Mouse (Mus musculus): ENCODE measurements around the gene Stk32b. TPM values are rescaled to one million over a fixed set of nuclear protein-coding genes. Genes with fewer than 3 reads are reported as not detected.

The Stk32b gene
- total RNA-seq (2021): 1 to 10 TPM in 1 of 2 experiments, under 1 TPM in 1; 0.54 to 1.2 TPM
- long read RNA-seq, experiment 1: 0 reads
- long read RNA-seq, experiment 2: 0 reads

GRCm38 (mm10) chr5:37716505-37717372 is at the start of gene Stk32b:
Stk32b (minus strand) TSS chr5:37717171.
- DNase-seq: no peak

GRCm38 (mm10) chr5:37765851-37766250 is 48.9 kb upstream of the Stk32b start:
- no peak for DNase-seq

GRCm38 (mm10) chr5:37762046-37762445 is 45.1 kb upstream of the Stk32b start:
- DNase-seq: no peak

GRCm38 (mm10) chr5:37753366-37753765 is 36.4 kb upstream of the Stk32b start:
- peak; percentile 83 for DNase-seq

GRCm38 (mm10) chr5:37752027-37752967 is 35.3 kb upstream of the Stk32b start:
- DNase-seq: peak; percentile 82

- no peak for DNase-seq
Observed at GRCm38 (mm10) chr5:37743889-37744707, 27.1 kb upstream of the Stk32b start.

- no peak for DNase-seq
Observed at GRCm38 (mm10) chr5:37736213-37736612, 19.2 kb upstream of the Stk32b start.

GRCm38 (mm10) chr5:37735224-37735623 is 18.3 kb upstream of the Stk32b start, which contains the start of gene Cytl1:
Cytl1 (plus strand) TSS chr5:37735519.
- no peak for DNase-seq

- no peak for DNase-seq
Observed at GRCm38 (mm10) chr5:37730781-37731180, 13.8 kb upstream of the Stk32b start.

- no peak for DNase-seq
Observed at GRCm38 (mm10) chr5:37725220-37725886, 8.4 kb upstream of the Stk32b start.

- no peak for DNase-seq
Observed at GRCm38 (mm10) chr5:37720670-37721069, 3.7 kb upstream of the Stk32b start.

- peak; percentile 52 for DNase-seq
Observed at GRCm38 (mm10) chr5:37717384-37717963, 503 bp upstream of the Stk32b start.

GRCm38 (mm10) chr5:37709257-37709904 is 7.6 kb downstream of the Stk32b start:
- DNase-seq: no peak

GRCm38 (mm10) chr5:37708124-37708523 is 8.8 kb downstream of the Stk32b start:
- DNase-seq: no peak

- DNase-seq: no peak
Observed at GRCm38 (mm10) chr5:37704962-37705361, 12.0 kb downstream of the Stk32b start.

- DNase-seq: no peak
Observed at GRCm38 (mm10) chr5:37699757-37700156, 17.2 kb downstream of the Stk32b start.

- DNase-seq: no peak
Observed at GRCm38 (mm10) chr5:37697286-37697685, 19.7 kb downstream of the Stk32b start.

- DNase-seq: no peak
Observed at GRCm38 (mm10) chr5:37695773-37696172, 21.2 kb downstream of the Stk32b start.

- no peak for DNase-seq
Observed at GRCm38 (mm10) chr5:37692759-37693158, 24.2 kb downstream of the Stk32b start.

GRCm38 (mm10) chr5:37670781-37671180 is 46.2 kb downstream of the Stk32b start:
- DNase-seq: no peak
